Mouse (Mus musculus) ES-Bruce4 (cell line): Measurements from ENCODE around the gene Erg. TPM values are rescaled to one million over a fixed set of nuclear protein-coding genes. Genes with fewer than 3 reads are reported as not detected.
A peak's percentile ranks its signal among the peaks of the same experiment; 100 is the strongest.

Experiments used
- H3K27ac ChIP-seq: 2 replicates; pipeline ENCODE4 v1.5.1; 2012; ENCODE audit warnings: low read length, inconsistent platforms; ENCODE audit not compliant: insufficient read depth
- H3K27me3 ChIP-seq: 2 replicates; pipeline ENCODE4 v1.6.1; 2012; ENCODE audit warnings: mild to moderate bottlenecking, low read length, inconsistent platforms; ENCODE audit not compliant: control insufficient read depth, poor library complexity, insufficient read depth, severe bottlenecking
- H3K36me3 ChIP-seq: 2 replicates; pipeline ENCODE4 v1.6.1; 2012; ENCODE audit warnings: inconsistent platforms, mild to moderate bottlenecking, low read length, moderate library complexity; ENCODE audit not compliant: control insufficient read depth, poor library complexity, insufficient read depth, severe bottlenecking
- H3K4me1 ChIP-seq: one replicate; pipeline ENCODE4 v1.8.1; 2011; ENCODE audit warnings: low read length; ENCODE audit not compliant: control insufficient read depth, insufficient read depth
- H3K4me3 ChIP-seq: 2 replicates; pipeline ENCODE4 v1.5.1; 2011; ENCODE audit warnings: low read depth, mild to moderate bottlenecking, low read length
- H3K9ac ChIP-seq: 2 replicates; pipeline ENCODE4 v1.6.1; 2012; ENCODE audit warnings: low read depth, mild to moderate bottlenecking, inconsistent platforms; ENCODE audit not compliant: poor library complexity, severe bottlenecking
- H3K9me3 ChIP-seq: replicated peaks from 2 replicates; pipeline ENCODE4 v1.6.1; 2012; ENCODE audit warnings: mild to moderate bottlenecking, low read length, inconsistent platforms; ENCODE audit not compliant: control insufficient read depth, poor library complexity, insufficient read depth, severe bottlenecking
- CTCF ChIP-seq: IDR thresholded peaks from one replicate; pipeline ENCODE4 v1.8.1; 2011; ENCODE audit warnings: low read depth, low read length
- EP300 ChIP-seq: IDR thresholded peaks from 2 replicates; pipeline ENCODE4 v1.6.1; 2011; ENCODE audit warnings: low read depth, low read length; ENCODE audit not compliant: insufficient read depth
- POLR2A ChIP-seq: IDR thresholded peaks from one replicate; pipeline ENCODE4 v1.8.1; 2011; ENCODE audit warnings: low read length; ENCODE audit not compliant: insufficient read depth
- polyA plus RNA-seq: library from polyadenylated mRNA; stranded (reverse); fragments of >200 nt; gene quantifications from 2 replicates; pipeline ENCODE4 v1.2.4, GENCODE M21; 2011; ENCODE audit warnings: low read depth; ENCODE audit not compliant: missing spikeins, insufficient read depth, insufficient read length

Erg gene
- polyA plus RNA-seq: 0.21 and 0.28 TPM in 2 replicates

GRCm38 (mm10) chr16:95586311-95586602 lies at the start of gene Erg:
Erg (minus strand) TSS chr16:95586593.
- Histone ChIP-seq H3K4me3 (peak within 1 kb of the TSS; percentile 61), H3K4me1 (no peaks in the 10 kb centered on the region), H3K36me3 (no peaks in the 10 kb centered on the region), H3K9ac (0 out of 2 replicates have a peak within 1 kb of the TSS, but pooled peaks have one; percentile 11), H3K9me3 (no peaks in the 10 kb centered on the region), H3K27me3 (no peaks in the 10 kb centered on the region), H3K27ac (no peak within 1 kb of the TSS)
- TF ChIP-seq CTCF: no peak
- no peak for TF ChIP-seq POLR2A
- no peak for TF ChIP-seq EP300

GRCm38 (mm10) chr16:95631816-95632215 lies 45.4 kb upstream of the Erg start:
- H3K27ac ChIP-seq: no peak overlapping the region
- H3K36me3 ChIP-seq: no peaks in the 10 kb centered on the region
- no peaks in the 10 kb centered on the region; the same call in 1 of the 2 replicates for H3K27me3 ChIP-seq
- H3K9me3 ChIP-seq: no peaks in the 10 kb centered on the region
- H3K4me3 ChIP-seq: no peak overlapping the region
- TF ChIP-seq CTCF (no peak), POLR2A (no peak)
- no peaks in the 10 kb centered on the region for H3K4me1 ChIP-seq
- no peak overlapping the region for H3K9ac ChIP-seq

GRCm38 (mm10) chr16:95623876-95624770 lies 37.7 kb upstream of the Erg start:
- TF ChIP-seq POLR2A (no peak), CTCF (no peak), EP300 (no peak)
- H3K27me3 ChIP-seq: no peaks in the 10 kb centered on the region; the same call in 1 of the 2 replicates
- no peaks in the 10 kb centered on the region for H3K9me3 ChIP-seq
- H3K27ac ChIP-seq: peak overlapping the region; percentile 49
- H3K4me1 ChIP-seq: peaks cover 7% of the 10 kb centered on the region
- no peaks in the 10 kb centered on the region for H3K36me3 ChIP-seq
- no peak overlapping the region for H3K9ac ChIP-seq
- no peak overlapping the region for H3K4me3 ChIP-seq

GRCm38 (mm10) chr16:95623056-95623455 lies 36.7 kb upstream of the Erg start:
- no peak overlapping the region for H3K27ac ChIP-seq
- no peaks in the 10 kb centered on the region for H3K9me3 ChIP-seq

GRCm38 (mm10) chr16:95619859-95620325 lies 33.5 kb upstream of the Erg start:
- H3K36me3 ChIP-seq: no peaks in the 10 kb centered on the region
- no peak overlapping the region for H3K4me3 ChIP-seq
- peaks cover 7% of the 10 kb centered on the region for H3K4me1 ChIP-seq
- no peaks in the 10 kb centered on the region for H3K9me3 ChIP-seq
- no peaks in the 10 kb centered on the region for H3K27me3 ChIP-seq
- no peak overlapping the region for H3K27ac ChIP-seq
- H3K9ac ChIP-seq: no peak overlapping the region
- TF ChIP-seq EP300: no peak
- TF ChIP-seq CTCF: no peak
- no peak for TF ChIP-seq POLR2A

More at GRCm38 (mm10) chr16:95623056-95623455, 36.7 kb upstream of the Erg start:
- H3K27me3 ChIP-seq: no peaks in the 10 kb centered on the region; the same call in 1 of the 2 replicates
- no peak overlapping the region for H3K4me3 ChIP-seq
- no peak for TF ChIP-seq CTCF
- TF ChIP-seq EP300: no peak
- no peak for TF ChIP-seq POLR2A
- H3K36me3 ChIP-seq: no peaks in the 10 kb centered on the region
- H3K9ac ChIP-seq: no peak overlapping the region
- peaks cover 7% of the 10 kb centered on the region for H3K4me1 ChIP-seq

- H3K9ac ChIP-seq: no peak overlapping the region
- H3K4me1 ChIP-seq: peaks cover 4% of the 10 kb centered on the region
- H3K27me3 ChIP-seq: no peaks in the 10 kb centered on the region
- no peaks in the 10 kb centered on the region for H3K9me3 ChIP-seq
- TF ChIP-seq EP300 (no peak), POLR2A (no peak), CTCF (no peak)
- no peaks in the 10 kb centered on the region for H3K36me3 ChIP-seq
- no peak overlapping the region for H3K4me3 ChIP-seq
- H3K27ac ChIP-seq: no peak overlapping the region
These were observed 31.8 kb upstream of the Erg start for GRCm38 (mm10) chr16:95618206-95618605.
